Mouse (Mus musculus) olfactory bulb, adult 2 months (tissue): Measurements from ENCODE around the gene Afdn. TPM values are rescaled to one million over a fixed set of nuclear protein-coding genes. Genes with fewer than 3 reads are reported as not detected.

ENCODE experiments used
- H3K27ac ChIP-seq: fragments of 200-500 bp; 2 replicates; pipeline ENCODE4 v1.5.1; 2012; ENCODE audit warnings: low read depth, low read length; ENCODE audit not compliant: insufficient read depth
- H3K4me1 ChIP-seq: fragments of 200-500 bp; 2 replicates; pipeline ENCODE4 v1.6.1; 2012; ENCODE audit warnings: low read length; ENCODE audit not compliant: control insufficient read depth, insufficient read depth
- H3K4me3 ChIP-seq: fragments of 200-500 bp; 2 replicates; pipeline ENCODE4 v1.5.1; 2012; ENCODE audit warnings: mild to moderate bottlenecking, low read depth, low read length, moderate library complexity; ENCODE audit not compliant: insufficient read depth
- CTCF ChIP-seq: fragments of 200-500 bp; IDR thresholded peaks from 2 replicates; pipeline ENCODE4 v1.5.1; 2012; ENCODE audit warnings: low read depth, mild to moderate bottlenecking, low read length, moderate library complexity; ENCODE audit not compliant: insufficient read depth
- POLR2A ChIP-seq: fragments of 200-500 bp; IDR thresholded peaks from 2 replicates; pipeline ENCODE4 v1.6.1; 2012; ENCODE audit warnings: mild to moderate bottlenecking, low read depth, low read length, moderate library complexity; ENCODE audit not compliant: insufficient read depth
- WGBS: fragments of 180-500 bp; shearing (Covaris S2); methylation state at CpG from one replicate; pipeline ENCODE4 v1.1.7; 2018; 5-methylcytosine and 5-hydroxymethylcytosine counted together
- polyA plus RNA-seq: library from polyadenylated mRNA; stranded (reverse); fragments of >200 nt; gene quantifications from 2 replicates; pipeline ENCODE4 v1.2.4, GENCODE M21; 2012; ENCODE audit warnings: low replicate concordance; ENCODE audit not compliant: missing spikeins, insufficient read depth, insufficient read length

The Afdn gene
- polyA plus RNA-seq, 1 experiment, result not detected

GRCm38 (mm10) chr17:13722434-13722833 is 37.9 kb upstream of the Afdn start:
- Histone ChIP-seq H3K4me1 (peaks cover 5% of the 10 kb centered on the region), H3K27ac (no peak overlapping the region), H3K4me3 (no peak overlapping the region)
- no peak for TF ChIP-seq CTCF
- 61% methylated on average over 2 of the region's 2 CpGs for WGBS

- Histone ChIP-seq H3K4me3 (no peak overlapping the region), H3K4me1 (peaks cover 2% of the 10 kb centered on the region; the same call in 1 of the 2 replicates), H3K27ac (no peak overlapping the region)
- TF ChIP-seq POLR2A, result no peak
- 44% methylated on average over 4 of the region's 4 CpGs for WGBS
Observed at GRCm38 (mm10) chr17:13725004-13725550, 35.3 kb upstream of the Afdn start.

GRCm38 (mm10) chr17:13726832-13727355 is 33.4 kb upstream of the Afdn start:
- WGBS, result 96% methylated on average over 8 of the region's 8 CpGs
- H3K4me1 ChIP-seq, result peaks cover 2% of the 10 kb centered on the region; the same call in 1 of the 2 replicates
- TF ChIP-seq POLR2A (no peak), CTCF (no peak)

GRCm38 (mm10) chr17:13730980-13731726 is 29.2 kb upstream of the Afdn start:
- no peak overlapping the region for H3K4me3 ChIP-seq
- no peak overlapping the region for H3K27ac ChIP-seq
- TF ChIP-seq CTCF, result no peak
- no peak for TF ChIP-seq POLR2A
- 0 out of 2 replicates have a peak, but pooled peaks cover 2% of the 10 kb centered on the region for H3K4me1 ChIP-seq
- WGBS, result 99% methylated on average over 6 of the region's 6 CpGs

More at GRCm38 (mm10) chr17:13726832-13727355, 33.4 kb upstream of the Afdn start:
- no peak overlapping the region for H3K4me3 ChIP-seq
- no peak overlapping the region for H3K27ac ChIP-seq

GRCm38 (mm10) chr17:13731727-13732112 is 28.6 kb upstream of the Afdn start:
- 71% methylated on average over 4 of the region's 4 CpGs for WGBS
- TF ChIP-seq POLR2A (no peak), CTCF (no peak)

GRCm38 (mm10) chr17:13732685-13733084 is 27.7 kb upstream of the Afdn start:
- H3K4me1 ChIP-seq, result peaks cover 8% of the 10 kb centered on the region
- H3K27ac ChIP-seq, result no peak overlapping the region
- WGBS, result 74% methylated on average over 8 of the region's 8 CpGs
- H3K4me3 ChIP-seq, result no peak overlapping the region
- TF ChIP-seq CTCF (no peak), POLR2A (no peak)

More at GRCm38 (mm10) chr17:13731727-13732112, 28.6 kb upstream of the Afdn start:
- H3K27ac ChIP-seq, result no peak overlapping the region
- 0 out of 2 replicates have a peak, but pooled peaks cover 2% of the 10 kb centered on the region for H3K4me1 ChIP-seq
- no peak overlapping the region for H3K4me3 ChIP-seq

GRCm38 (mm10) chr17:13733971-13734370 is 26.4 kb upstream of the Afdn start:
- 90% methylated on average over 5 of the region's 5 CpGs for WGBS
- TF ChIP-seq POLR2A (no peak), CTCF (no peak)
- Histone ChIP-seq H3K4me3 (no peak overlapping the region), H3K4me1 (peaks cover 10% of the 10 kb centered on the region), H3K27ac (no peak overlapping the region)

- 93% methylated on average over 5 of the region's 5 CpGs for WGBS
- Histone ChIP-seq H3K27ac (no peak overlapping the region), H3K4me3 (no peak overlapping the region), H3K4me1 (peaks cover 10% of the 10 kb centered on the region)
- TF ChIP-seq CTCF (no peak), POLR2A (no peak)
Observed at GRCm38 (mm10) chr17:13735057-13735456, 25.3 kb upstream of the Afdn start.

GRCm38 (mm10) chr17:13735803-13736282 is 24.5 kb upstream of the Afdn start:
- peaks cover 13% of the 10 kb centered on the region for H3K4me1 ChIP-seq
- TF ChIP-seq CTCF (no peak), POLR2A (no peak)
- no peak overlapping the region for H3K27ac ChIP-seq
- H3K4me3 ChIP-seq, result no peak overlapping the region
- 83% methylated on average over 8 of the region's 8 CpGs for WGBS
